Mouse (Mus musculus) liver, embryonic 14.5 days (tissue): ENCODE results near the gene Igfbp7. TPM values are rescaled to one million over a fixed set of nuclear protein-coding genes. Genes with fewer than 3 reads are reported as not detected.

Experiments
- ATAC-seq: fragments of 200-750 bp; cut with Nextera tagmentation; 2 replicates; pipeline ENCODE4 v1.8.0; 2017; ENCODE audit warnings: moderate number of reproducible peaks, mild to moderate bottlenecking, moderate library complexity; ENCODE audit not compliant: insufficient read depth
- DNase-seq, 3 experiments: peaks; one replicate each; pipeline ENCODE4 v3.0.0-alpha.2; 2012 to 2013; ENCODE audit warnings: low read depth in 3 of 3, low spot score in 3 of 3
- H3K27ac ChIP-seq: fragments of 300-500 bp; sonication (generic); 2 replicates; pipeline ENCODE4 v1.5.1; 2014; ENCODE audit warnings: moderate library complexity, mild to moderate bottlenecking, control low read depth, inconsistent platforms
- H3K27me3 ChIP-seq: fragments of 300-500 bp; sonication (generic); 2 replicates; pipeline ENCODE4 v1.6.1; 2014; ENCODE audit warnings: mild to moderate bottlenecking, low read length, moderate library complexity; ENCODE audit not compliant: control insufficient read depth, insufficient read depth
- H3K36me3 ChIP-seq: fragments of 300-500 bp; sonication (generic); replicated peaks from 2 replicates; pipeline ENCODE4 v1.6.1; 2014; ENCODE audit warnings: low read depth; ENCODE audit not compliant: control insufficient read depth, insufficient read depth
- H3K4me1 ChIP-seq, 2 experiments: fragments of 200-500 bp in 1 of 2; fragments of 300-500 bp in 1 of 2; sonication (generic) in 1 of 2; replicated peaks; 2 replicates each; pipeline ENCODE4 v1.6.1; 2012 to 2014; ENCODE audit warnings: antibody characterized with exemption in 1 of 2, inconsistent platforms in 1 of 2, low read length in 1 of 2; ENCODE audit not compliant: control insufficient read depth in 2 of 2, insufficient read depth in 2 of 2
- H3K4me2 ChIP-seq: fragments of 300-500 bp; sonication (generic); 2 replicates; pipeline ENCODE4 v1.6.1; 2014; ENCODE audit warnings: low read depth, mild to moderate bottlenecking, control low read depth, moderate library complexity
- H3K4me3 ChIP-seq, 2 experiments: fragments of 200-500 bp in 1 of 2; fragments of 300-500 bp in 1 of 2; sonication (generic) in 1 of 2; 2 replicates each; pipeline ENCODE4 v1.5.1; 2012 to 2014; ENCODE audit warnings: low read depth in 2 of 2, low read length in 2 of 2, mild to moderate bottlenecking in 2 of 2, control low read depth in 1 of 2, inconsistent platforms in 1 of 2, moderate library complexity in 1 of 2; ENCODE audit not compliant: insufficient read depth in 1 of 2
- H3K9ac ChIP-seq: fragments of 300-500 bp; sonication (generic); replicated peaks from 2 replicates; pipeline ENCODE4 v1.6.1; 2014; ENCODE audit warnings: mild to moderate bottlenecking, control low read depth, moderate library complexity
- H3K9me3 ChIP-seq: fragments of 300-500 bp; sonication (generic); 2 replicates; pipeline ENCODE4 v1.6.1; 2016; ENCODE audit warnings: low read length, mixed read lengths; ENCODE audit not compliant: control insufficient read depth
- CTCF ChIP-seq: IDR thresholded peaks from 2 replicates; pipeline ENCODE4 v1.5.1; 2016; ENCODE audit warnings: antibody characterized with exemption, low read depth, control low read depth
- EP300 ChIP-seq: IDR thresholded peaks from 2 replicates; pipeline ENCODE4 v1.6.1; 2016; ENCODE audit warnings: antibody characterized with exemption, low read depth
- WGBS: fragments of 180-500 bp; shearing (Covaris S2); extraction: QIAGEN DNeasy Blood & Tissue Kit; methylation state at CpG from one replicate; pipeline ENCODE4 v1.1.7; 2014; ENCODE audit not compliant: insufficient replicate concordance; 5-methylcytosine and 5-hydroxymethylcytosine counted together
- polyA plus RNA-seq, 2 experiments: library from polyadenylated mRNA; depleted of rRNA in 1 of 2; stranded (reverse) in 1 of 2; unstranded in 1 of 2; fragments of >200 nt; fragmentation: Nextera tagmentation in 1 of 2; extraction: Ambion mirVana in 1 of 2; gene quantifications; 2 replicates each; pipeline versions ENCODE4 v1.2.1 to v1.2.3; 2012 to 2014

Gene Igfbp7
- polyA plus RNA-seq, 2 experiments = 14.5 to 16.7 TPM

GRCm38 (mm10) chr5:77400823-77401222 is 7.0 kb downstream of the Igfbp7 start:
- 65% methylated on average over 6 of the region's 6 CpGs for WGBS
- Histone ChIP-seq H3K27ac (no peak overlapping the region), H3K9me3 (no peaks in the 10 kb centered on the region), H3K27me3 (peaks cover 3% of the 10 kb centered on the region; the same call in 1 of the 2 replicates), H3K4me1 (0 out of 4 replicates have a peak, but pooled peaks cover 0 to 2% of the 10 kb centered on the region in 2 experiments), H3K9ac (no peak overlapping the region), H3K4me2 (no peak overlapping the region), H3K36me3 (no peaks in the 10 kb centered on the region), H3K4me3 (no peak overlapping the region)
- TF ChIP-seq CTCF (no peak), EP300 (no peak)
- ATAC-seq = no peak
- DNase-seq = no peak

GRCm38 (mm10) chr5:77400151-77400550 is 7.7 kb downstream of the Igfbp7 start:
- H3K36me3 ChIP-seq = no peaks in the 10 kb centered on the region
- no peaks in the 10 kb centered on the region for H3K27me3 ChIP-seq
- ATAC-seq = no peak
- TF ChIP-seq CTCF = no peak
- no peak for TF ChIP-seq EP300
- no peaks in the 10 kb centered on the region for H3K9me3 ChIP-seq
- WGBS = 74% methylated on average over 7 of the region's 7 CpGs
- H3K27ac ChIP-seq = no peak overlapping the region
- DNase-seq = no peak
- H3K4me3 ChIP-seq = no peak overlapping the region
- 0 out of 4 replicates have a peak, but pooled peaks cover 0 to 2% of the 10 kb centered on the region in 2 experiments for H3K4me1 ChIP-seq
- H3K9ac ChIP-seq = no peak overlapping the region
- no peak overlapping the region for H3K4me2 ChIP-seq

- Histone ChIP-seq H3K36me3 (no peaks in the 10 kb centered on the region), H3K4me3 (no peak overlapping the region), H3K4me1 (peaks cover 0 to 2% of the 10 kb centered on the region in 2 experiments; a peak in 1 of 4 replicates), H3K27me3 (no peaks in the 10 kb centered on the region), H3K27ac (no peak overlapping the region), H3K9ac (no peak overlapping the region), H3K9me3 (no peaks in the 10 kb centered on the region), H3K4me2 (no peak overlapping the region)
- 74% methylated on average over 4 of the region's 4 CpGs for whole genome bisulfite sequencing
- DNase-seq (no peak), ATAC-seq (no peak)
- TF ChIP-seq EP300 = no peak
- no peak for TF ChIP-seq CTCF
Observed at GRCm38 (mm10) chr5:77399076-77399475, 8.8 kb downstream of the Igfbp7 start.

- H3K9me3 ChIP-seq = no peaks in the 10 kb centered on the region
- TF ChIP-seq CTCF = no peak
- no peak for TF ChIP-seq EP300
- H3K27ac ChIP-seq = no peak overlapping the region
- no peaks in the 10 kb centered on the region for H3K36me3 ChIP-seq
- no peak overlapping the region for H3K4me3 ChIP-seq
- ATAC-seq (no peak), DNase-seq (no peak)
- no peaks in the 10 kb centered on the region for H3K27me3 ChIP-seq
- H3K4me2 ChIP-seq = no peak overlapping the region
- H3K4me1 ChIP-seq = peaks cover 0 to 2% of the 10 kb centered on the region in 2 experiments; a peak in 1 of 4 replicates
- 65% methylated on average over 14 of the region's 14 CpGs for WGBS
- H3K9ac ChIP-seq = no peak overlapping the region
Observed at GRCm38 (mm10) chr5:77398285-77399057, 9.4 kb downstream of the Igfbp7 start.

GRCm38 (mm10) chr5:77393990-77394618 is 13.7 kb downstream of the Igfbp7 start:
- H3K27ac ChIP-seq = no peak overlapping the region
- no peak for DNase-seq
- TF ChIP-seq CTCF (no peak), EP300 (no peak)
- no peak overlapping the region for H3K4me3 ChIP-seq
- H3K4me2 ChIP-seq = no peak overlapping the region
- no peaks in the 10 kb centered on the region for H3K9me3 ChIP-seq
- H3K27me3 ChIP-seq = no peaks in the 10 kb centered on the region
- H3K36me3 ChIP-seq = no peaks in the 10 kb centered on the region
- no peaks in the 10 kb centered on the region; a peak in 1 of 4 replicates for H3K4me1 ChIP-seq
- ATAC-seq = no peak
- WGBS = 66% methylated on average over 9 of the region's 9 CpGs
- H3K9ac ChIP-seq = no peak overlapping the region
